Mouse (Mus musculus): ENCODE results near the gene Tubd1. TPM values are rescaled to one million over a fixed set of nuclear protein-coding genes. Genes with fewer than 3 reads are reported as not detected.

Gene Tubd1
- total and polyA plus RNA-seq, 3 experiments = 1.7 to 8.1 (median 6.6) TPM

DNA sequence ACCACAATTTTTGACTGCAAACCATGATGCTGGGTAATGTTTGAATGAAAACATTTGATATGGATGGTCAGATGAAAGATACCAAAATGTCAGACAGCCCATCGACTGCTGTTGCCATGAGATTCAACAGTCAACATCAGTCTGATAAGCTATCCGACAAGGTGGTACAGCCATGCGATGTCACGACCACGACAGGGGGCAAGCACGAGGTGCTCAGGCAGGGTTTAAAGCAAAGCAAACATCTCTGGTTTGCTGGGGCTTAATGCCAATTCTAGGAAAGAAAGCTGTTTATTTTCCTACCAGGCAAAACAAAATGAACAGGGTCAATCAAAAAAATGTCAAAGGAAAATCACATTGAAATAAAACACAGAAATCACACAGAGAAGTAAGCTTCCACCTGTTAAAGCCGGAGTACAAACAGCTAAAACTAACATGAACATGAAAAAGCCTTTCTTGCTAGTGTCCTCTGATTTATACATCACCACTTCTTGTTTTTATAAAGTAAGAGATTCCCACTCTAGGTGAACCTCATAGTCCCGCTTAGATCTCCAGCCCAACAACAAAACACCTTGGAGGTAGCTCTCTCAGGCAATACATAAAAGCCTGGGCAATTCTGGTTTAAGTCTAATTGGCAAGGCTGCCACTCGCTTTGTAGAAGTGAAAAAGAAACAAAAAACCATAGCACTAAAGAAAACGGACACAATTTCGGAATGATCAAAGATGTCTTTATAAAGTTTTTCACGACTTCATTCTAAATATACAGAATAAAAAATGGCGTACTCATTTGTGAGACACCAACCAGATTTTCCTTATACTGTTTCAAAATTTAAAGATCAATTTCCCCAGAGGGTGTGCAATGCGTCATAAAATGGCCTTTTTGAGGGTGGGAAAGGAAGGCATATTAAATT lies 39.5 kb downstream of the Tubd1 start:
- DNase-seq = no peak

- no peak for DNase-seq
These were observed 40.3 kb downstream of the Tubd1 start for GRCm38 (mm10) chr11:86584898-86585597.

DNA sequence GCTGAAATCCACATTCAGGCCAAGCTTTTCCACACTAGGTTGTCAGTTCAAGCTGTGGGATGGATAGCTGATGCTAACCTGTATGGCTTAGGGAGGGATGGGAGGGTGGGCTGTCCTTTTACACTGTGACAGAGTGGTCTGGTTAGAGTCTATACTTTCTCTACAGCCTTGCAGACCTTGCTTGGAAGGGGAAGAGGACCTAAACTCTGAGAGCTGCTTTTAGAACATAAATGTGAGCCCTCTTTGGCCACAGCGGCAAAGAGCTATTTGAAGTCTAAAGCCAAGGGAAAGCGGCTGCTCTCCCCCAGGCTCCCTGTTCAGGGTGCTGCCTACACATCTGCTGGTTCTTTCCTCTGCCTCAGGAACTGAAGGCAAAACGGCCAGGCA lies 40.8 kb downstream of the Tubd1 start:
- DNase-seq = no peak

DNA sequence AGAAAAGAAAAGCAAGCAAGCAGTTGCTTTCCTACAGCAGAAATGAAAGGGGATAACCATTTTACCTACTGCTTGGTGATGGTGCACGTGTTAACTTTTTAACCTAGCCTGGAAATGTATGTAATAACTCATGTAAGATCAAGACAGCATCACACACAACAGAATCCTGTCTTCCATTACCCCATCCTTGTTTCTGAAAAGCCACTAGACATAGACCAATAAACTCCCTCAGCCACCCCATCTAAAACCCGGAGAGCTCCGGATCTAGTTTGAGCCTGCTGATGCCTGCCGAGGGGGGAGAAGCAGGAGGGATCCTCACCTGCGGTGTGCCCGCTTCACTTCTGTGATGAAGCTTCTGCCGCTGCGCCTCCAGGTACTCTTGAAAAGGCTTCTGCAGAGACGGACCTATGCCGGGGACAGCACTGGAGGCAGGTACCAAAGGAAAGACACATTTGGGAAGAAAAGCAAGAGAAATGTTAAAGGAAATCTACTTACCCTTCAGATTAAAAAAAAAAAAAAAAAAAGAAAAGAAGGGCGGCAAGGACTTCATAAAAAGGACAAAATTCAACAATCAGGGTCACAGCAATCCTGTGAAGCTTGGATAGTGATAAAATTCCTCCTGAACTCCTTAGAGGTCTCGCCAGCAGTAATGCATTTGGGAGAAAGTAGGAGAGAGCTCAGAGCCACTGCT lies 41.5 kb downstream of the Tubd1 start:
- DNase-seq = peak; percentile 55

GRCm38 (mm10) chr11:86586868-86587792 lies 42.3 kb downstream of the Tubd1 start:
- DNase-seq = peak; percentile 83

- DNase-seq = no peak
These were observed 43.0 kb downstream of the Tubd1 start for GRCm38 (mm10) chr11:86587830-86588229.

- no peak for DNase-seq
These were observed 44.0 kb downstream of the Tubd1 start for GRCm38 (mm10) chr11:86588583-86589298.

- DNase-seq = no peak
These were observed 45.3 kb downstream of the Tubd1 start for GRCm38 (mm10) chr11:86590066-86590465.

DNA sequence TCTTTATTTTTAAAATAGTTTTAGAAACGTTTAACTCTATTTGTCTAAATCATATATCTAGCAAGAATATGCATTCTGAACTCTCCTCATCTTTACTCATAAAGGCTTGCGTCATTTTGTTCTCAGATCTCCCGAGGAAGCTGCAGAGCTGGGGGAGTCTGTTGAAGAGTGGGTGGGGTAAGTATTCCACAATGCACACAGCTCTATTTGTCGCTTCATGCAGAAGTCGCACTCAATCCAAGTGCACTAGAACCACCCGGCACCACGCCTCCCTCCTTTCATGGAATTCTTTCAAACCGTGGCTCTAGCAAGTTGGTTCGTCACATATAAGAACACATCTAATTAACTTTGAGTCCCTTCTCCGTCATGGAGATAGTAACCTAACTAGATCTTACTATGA lies 45.8 kb downstream of the Tubd1 start:
- no peak for DNase-seq

GRCm38 (mm10) chr11:86591301-86591845 lies 46.6 kb downstream of the Tubd1 start:
- DNase-seq = no peak

DNA sequence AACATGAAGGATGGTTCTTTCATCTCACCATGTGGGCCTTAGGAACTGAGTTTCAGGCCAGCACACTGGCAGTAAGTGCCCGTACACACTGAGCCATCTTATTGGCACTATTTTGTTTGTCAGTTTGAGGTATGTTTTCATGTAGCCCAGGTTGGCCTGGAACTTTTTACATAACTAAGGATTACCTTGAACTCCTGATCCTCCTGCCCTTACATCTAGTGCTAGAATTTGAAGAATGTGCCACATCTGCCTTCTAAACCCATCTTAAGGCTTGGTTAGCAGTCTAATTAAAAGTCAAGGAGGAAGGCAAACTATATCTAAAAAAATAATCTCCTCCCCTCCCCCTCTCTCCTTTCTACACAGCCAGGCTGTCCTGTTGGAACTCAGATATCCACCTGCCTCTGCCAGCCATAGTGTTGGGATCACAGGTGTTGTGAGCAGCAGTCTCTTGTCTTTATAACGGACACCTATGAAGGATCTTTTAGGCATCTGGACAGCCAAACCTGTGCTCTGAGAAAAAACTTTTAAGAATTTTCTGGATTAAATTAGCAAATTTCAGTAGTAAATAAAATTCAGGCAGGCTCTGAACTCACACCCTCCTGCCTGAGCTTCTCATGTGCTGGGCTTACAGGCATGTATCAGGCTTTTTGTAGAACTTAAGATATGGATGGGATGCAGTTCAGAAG lies 47.3 kb downstream of the Tubd1 start:
- no peak for DNase-seq

DNA sequence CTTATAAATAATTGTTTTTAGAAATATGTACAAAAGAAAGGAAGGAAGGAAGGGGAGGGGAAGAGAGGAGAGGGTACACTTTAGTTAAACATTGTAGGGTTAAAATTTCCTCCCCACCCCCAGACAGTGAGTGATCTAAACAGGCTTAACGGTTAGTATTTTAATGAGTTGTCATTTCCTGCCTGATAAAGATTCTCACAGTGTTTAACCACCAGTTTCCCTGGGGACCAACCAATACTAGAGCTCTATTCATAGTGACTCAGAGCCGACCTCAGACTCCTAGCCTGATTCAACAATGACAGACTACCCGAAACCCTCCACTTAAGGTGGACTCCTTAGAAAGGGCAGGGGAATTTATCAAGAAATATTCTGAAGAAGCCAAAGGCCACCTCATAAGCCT lies 48.2 kb downstream of the Tubd1 start:
- no peak for DNase-seq

DNA sequence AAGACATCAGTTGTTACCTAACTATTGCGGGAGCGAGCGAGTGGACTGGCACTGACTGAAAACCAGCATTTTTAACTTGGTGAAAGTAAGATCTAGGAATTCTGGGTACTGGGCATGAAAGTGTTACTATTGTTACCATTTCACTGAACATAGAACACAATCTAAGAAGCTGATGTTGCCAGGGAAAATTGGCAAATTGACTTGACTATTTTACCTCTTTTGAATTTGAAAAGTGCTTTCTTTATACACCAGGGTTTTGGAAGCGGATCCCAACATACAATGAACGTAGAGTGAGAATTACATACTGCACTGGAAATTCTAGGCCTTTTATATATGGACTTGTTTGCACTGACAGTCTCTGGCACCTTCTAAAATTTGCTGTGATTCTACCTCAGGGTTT lies 48.7 kb downstream of the Tubd1 start:
- no peak for DNase-seq

DNA sequence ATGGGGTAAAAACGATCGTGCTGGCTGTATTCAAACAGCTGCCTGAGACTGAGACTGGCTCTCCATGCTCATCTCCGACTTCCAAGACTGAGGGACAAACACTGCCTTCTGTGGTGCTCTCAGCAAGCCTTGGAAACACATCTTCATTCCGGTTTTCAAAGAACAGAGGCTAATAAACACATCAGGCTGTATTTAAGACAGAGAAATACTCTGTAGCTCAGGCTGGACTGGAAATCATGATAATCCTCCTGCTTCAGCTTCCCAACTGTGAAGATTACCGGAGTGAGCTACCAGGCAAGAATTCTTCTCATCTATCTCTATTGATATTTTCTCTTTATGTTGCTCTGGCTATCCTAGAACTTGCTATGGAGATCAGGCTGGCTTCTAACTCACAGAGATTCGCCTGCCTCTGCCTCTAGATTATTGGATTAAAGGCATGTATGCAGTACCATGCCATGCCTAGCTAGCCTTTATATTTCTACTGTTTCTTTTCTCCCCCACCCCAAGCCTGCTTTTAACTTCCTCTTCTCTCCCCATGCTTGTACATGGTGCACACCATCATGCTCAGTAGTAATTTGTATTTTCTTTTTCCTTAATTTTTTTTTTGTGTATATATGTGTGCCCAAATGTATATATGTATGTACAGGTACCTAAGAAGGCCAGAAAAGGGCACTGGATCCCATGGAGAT lies 49.5 kb downstream of the Tubd1 start:
- no peak for DNase-seq

GRCm38 (mm10) chr11:86595366-86595765 lies 50.6 kb downstream of the Tubd1 start:
- DNase-seq = no peak

DNA sequence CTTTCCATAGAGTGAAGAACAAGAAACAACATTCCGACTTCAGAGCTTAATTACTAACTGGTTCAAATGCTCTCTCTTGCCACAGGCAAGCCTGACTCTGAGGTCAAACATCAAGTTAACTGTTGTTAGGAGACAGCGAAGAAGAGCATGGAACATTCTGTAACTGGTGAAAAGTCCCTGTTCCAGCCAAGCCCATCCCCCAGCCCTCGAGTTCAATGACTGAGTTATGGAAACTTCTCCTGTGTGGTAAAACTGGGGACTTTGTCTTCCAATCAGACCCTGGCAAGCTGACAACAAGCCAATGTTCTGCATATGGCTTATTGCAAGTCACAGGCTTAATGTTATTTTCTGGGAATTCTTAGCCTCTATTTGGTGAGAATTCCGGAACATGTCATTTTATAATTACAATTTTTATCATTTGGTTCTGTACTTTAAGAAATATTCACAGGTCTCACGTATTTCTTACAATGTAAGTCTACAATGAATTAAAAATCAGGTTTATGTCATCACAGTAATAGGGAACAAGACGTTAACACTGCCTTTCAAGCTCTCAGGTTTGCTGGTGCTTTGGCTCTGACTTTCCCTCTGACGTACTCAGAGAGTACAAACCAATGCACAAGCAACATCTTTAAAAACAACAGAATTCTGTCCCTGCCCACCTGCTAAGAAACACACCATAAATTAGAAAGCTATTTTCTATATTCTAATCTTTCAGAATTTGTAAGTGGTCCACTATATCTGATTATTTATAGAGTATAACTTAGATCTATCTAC lies 51.6 kb downstream of the Tubd1 start:
- no peak for DNase-seq

DNA sequence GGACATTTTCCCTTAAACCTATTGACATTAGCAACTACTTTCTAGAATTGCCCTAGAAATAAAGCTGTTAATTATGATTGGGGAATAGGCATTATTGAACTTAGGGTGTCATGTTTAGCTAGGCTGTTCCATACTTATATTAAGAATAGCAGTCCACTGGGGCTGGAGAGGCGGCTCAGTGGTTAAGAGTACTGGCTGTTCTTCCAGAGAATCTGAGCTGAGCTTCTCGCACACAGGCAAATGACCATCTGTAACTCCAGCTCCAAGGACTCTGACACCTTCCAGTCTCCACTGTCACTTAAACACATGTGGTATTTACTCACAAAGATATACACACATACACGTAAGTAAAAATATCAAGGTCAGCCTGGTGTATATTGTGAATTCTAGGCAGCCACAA lies 52.2 kb downstream of the Tubd1 start:
- no peak for DNase-seq

- DNase-seq = no peak
These were observed 53.4 kb downstream of the Tubd1 start for GRCm38 (mm10) chr11:86598154-86598553.

DNA sequence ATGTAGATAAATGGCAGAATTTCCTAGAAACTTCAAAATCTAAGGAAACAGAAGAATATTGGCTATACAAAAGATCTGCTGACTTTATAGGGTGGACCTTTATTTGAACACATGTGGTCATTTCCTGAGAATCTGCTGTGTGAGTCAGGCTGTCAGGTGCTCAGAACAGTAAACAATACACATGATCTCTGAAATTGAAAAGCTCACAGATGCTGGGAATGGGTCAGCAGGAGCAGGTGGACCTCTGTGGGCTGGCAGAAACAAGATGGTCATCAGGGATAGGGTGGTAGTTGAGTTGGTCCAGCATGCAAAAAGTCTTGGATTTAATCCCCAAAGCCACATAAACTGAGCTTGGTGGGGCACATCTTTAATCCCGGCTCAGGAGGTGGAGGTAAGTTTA lies 53.8 kb downstream of the Tubd1 start:
- no peak for DNase-seq

All from adrenal gland, adult 2 months (tissue).